Mouse (Mus musculus): ENCODE measurements around the gene Tnxb. TPM values are rescaled to one million over a fixed set of nuclear protein-coding genes. Genes with fewer than 3 reads are reported as not detected.
"Not testable (repeated sequence)": the region's sequence is repeated elsewhere in the genome, so short reads cannot be mapped to it uniquely, and the experiment has no call there.

Gene Tnxb
- polyA plus RNA-seq, 1 experiment from 2014 or later = 0.26 TPM

DNA sequence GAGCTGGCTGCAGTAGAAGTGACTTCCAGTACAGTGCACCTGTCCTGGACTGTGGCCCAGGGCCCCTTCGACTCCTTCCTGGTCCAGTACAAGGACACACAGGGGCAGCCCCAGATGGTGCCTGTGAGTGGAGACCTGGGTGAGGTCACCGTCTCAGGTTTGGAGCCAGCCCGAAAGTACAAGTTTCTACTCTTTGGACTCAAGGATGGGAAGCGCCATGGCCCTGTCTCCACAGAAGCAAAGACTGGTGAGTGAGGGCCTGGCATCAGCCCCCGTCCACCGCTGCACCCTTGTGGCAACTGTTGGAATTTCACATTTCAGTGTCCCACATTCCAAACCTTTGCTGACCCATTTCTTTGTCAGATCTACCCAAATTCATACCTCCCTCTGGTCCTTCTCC, 42.6 kb downstream of the Tnxb start:
- WGBS = 42% methylated on average over 6 of the region's 6 CpGs
- Histone ChIP-seq H3K9me3 (replicated peaks; ENCODE audit: low read length) (no peaks in the 10 kb centered on the region), H3K4me3 (replicated peaks; ENCODE audit: low read depth, low read length) (no peak overlapping the region), H3K27ac (no peak overlapping the region), H3K9ac (ENCODE audit: low read depth, low read length) (no peak overlapping the region), H3K36me3 (ENCODE audit: insufficient read depth, low read length) (no peaks in the 10 kb centered on the region), H3K4me2 (ENCODE audit: low read length) (no peak overlapping the region), H3K27me3 (ENCODE audit: insufficient read depth, low read length) (no peaks in the 10 kb centered on the region), H3K4me1 (replicated peaks; ENCODE audit: insufficient read depth, low read length) (no peaks in the 10 kb centered on the region)
- peak; percentile 71 for TF ChIP-seq CTCF (IDR thresholded peaks at IDR 0.05; ENCODE audit: low read depth)
- DNase-seq (ENCODE audit: low spot score) (peak; percentile 73), ATAC-seq (replicated peaks; ENCODE audit: low FRiP score, low read depth) (peak; percentile 31; the same call in 1 of the 2 replicates)

GRCm38 (mm10) chr17:34714181-34714907, 44.0 kb downstream of the Tnxb start:
- H3K9me3 ChIP-seq (replicated peaks; ENCODE audit: low read length); H3K27me3 ChIP-seq (ENCODE audit: insufficient read depth, low read length); ATAC-seq (replicated peaks; ENCODE audit: low FRiP score, low read depth); H3K4me3 ChIP-seq (replicated peaks; ENCODE audit: low read depth, low read length); H3K36me3 ChIP-seq (ENCODE audit: insufficient read depth, low read length); H3K4me1 ChIP-seq (replicated peaks; ENCODE audit: insufficient read depth, low read length); H3K4me2 ChIP-seq (ENCODE audit: low read length); H3K9ac ChIP-seq (ENCODE audit: low read depth, low read length); DNase-seq (ENCODE audit: low spot score); H3K27ac ChIP-seq: not testable (repeated sequence)
- WGBS = 72% methylated on average over 9 of the region's 9 CpGs

DNA sequence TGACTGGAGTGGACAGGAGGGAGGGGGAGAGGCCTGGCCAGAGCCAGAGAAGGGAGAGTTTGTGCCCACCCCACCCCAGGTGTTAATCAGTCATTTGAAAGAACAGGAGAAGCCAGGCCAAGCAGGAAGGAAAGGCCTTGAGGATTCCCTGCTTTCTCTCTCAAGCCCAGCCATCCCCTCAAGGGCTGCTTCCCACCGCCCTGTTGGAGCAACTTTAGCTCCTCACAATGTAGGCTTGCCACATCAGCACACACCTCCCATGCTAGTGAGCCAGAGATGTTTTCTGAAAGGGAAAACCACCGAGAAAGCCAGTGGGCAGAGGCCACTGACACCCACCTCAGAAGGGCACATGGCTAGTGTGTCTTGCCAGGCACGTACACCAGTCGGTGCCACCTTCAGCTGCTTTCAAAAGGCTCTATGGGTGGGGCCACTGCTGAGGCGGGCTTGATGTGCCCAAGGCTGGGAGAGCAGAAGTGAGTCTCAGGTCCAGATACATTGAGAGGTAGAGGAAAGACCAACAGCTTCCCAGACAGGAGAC, 44.6 kb downstream of the Tnxb start:
- not testable (repeated sequence) for DNase-seq (ENCODE audit: low spot score); H3K9ac ChIP-seq (ENCODE audit: low read depth, low read length); ATAC-seq (replicated peaks; ENCODE audit: low FRiP score, low read depth); H3K27me3 ChIP-seq (ENCODE audit: insufficient read depth, low read length); H3K27ac ChIP-seq; H3K4me2 ChIP-seq (ENCODE audit: low read length); H3K4me3 ChIP-seq (replicated peaks; ENCODE audit: low read depth, low read length); H3K36me3 ChIP-seq (ENCODE audit: insufficient read depth, low read length); H3K9me3 ChIP-seq (replicated peaks; ENCODE audit: low read length); H3K4me1 ChIP-seq (replicated peaks; ENCODE audit: insufficient read depth, low read length)
- WGBS = 80% methylated on average over 5 of the region's 5 CpGs

DNA sequence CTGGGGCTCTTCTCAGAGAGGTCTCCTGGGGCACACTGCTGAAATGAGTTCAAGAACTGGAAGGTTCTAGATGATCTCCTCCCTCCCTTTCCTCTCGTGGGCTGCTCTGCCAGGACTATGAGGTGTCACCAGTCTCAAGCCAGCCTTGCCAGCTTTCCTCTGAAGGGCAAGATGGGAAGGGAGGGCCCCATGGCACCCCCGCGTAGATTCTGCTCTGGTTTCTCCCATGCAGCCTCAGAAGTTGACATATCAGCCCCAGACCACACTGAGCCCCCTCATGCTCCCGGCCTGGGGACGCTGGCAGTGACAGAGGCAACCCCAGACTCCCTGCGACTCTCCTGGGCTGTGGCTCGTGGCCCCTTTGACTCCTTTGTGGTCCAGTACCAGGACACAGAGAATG, 45.1 kb downstream of the Tnxb start:
- not testable (repeated sequence) for H3K27ac ChIP-seq; ATAC-seq (replicated peaks; ENCODE audit: low FRiP score, low read depth); H3K4me1 ChIP-seq (replicated peaks; ENCODE audit: insufficient read depth, low read length); H3K27me3 ChIP-seq (ENCODE audit: insufficient read depth, low read length); H3K9ac ChIP-seq (ENCODE audit: low read depth, low read length); H3K4me2 ChIP-seq (ENCODE audit: low read length); H3K36me3 ChIP-seq (ENCODE audit: insufficient read depth, low read length); H3K9me3 ChIP-seq (replicated peaks; ENCODE audit: low read length); DNase-seq (ENCODE audit: low spot score); H3K4me3 ChIP-seq (replicated peaks; ENCODE audit: low read depth, low read length)
- WGBS = 88% methylated on average over 6 of the region's 7 CpGs

GRCm38 (mm10) chr17:34716247-34716646, 45.9 kb downstream of the Tnxb start:
- H3K4me3 ChIP-seq (replicated peaks; ENCODE audit: low read depth, low read length) = no peak overlapping the region
- 86% methylated on average over 15 of the region's 15 CpGs for WGBS
- H3K27ac ChIP-seq = no peak overlapping the region
- ATAC-seq (replicated peaks; ENCODE audit: low FRiP score, low read depth) = no peak
- no peaks in the 10 kb centered on the region for H3K36me3 ChIP-seq (ENCODE audit: insufficient read depth, low read length)
- no peaks in the 10 kb centered on the region for H3K27me3 ChIP-seq (ENCODE audit: insufficient read depth, low read length)
- no peak overlapping the region for H3K4me2 ChIP-seq (ENCODE audit: low read length)
- TF ChIP-seq CTCF (IDR thresholded peaks at IDR 0.05; ENCODE audit: low read depth) = no peak
- H3K4me1 ChIP-seq (replicated peaks; ENCODE audit: insufficient read depth, low read length) = no peaks in the 10 kb centered on the region
- no peak overlapping the region for H3K9ac ChIP-seq (ENCODE audit: low read depth, low read length)
- H3K9me3 ChIP-seq (replicated peaks; ENCODE audit: low read length) = no peaks in the 10 kb centered on the region
- DNase-seq (ENCODE audit: low spot score) = no peak

- ATAC-seq (replicated peaks; ENCODE audit: low FRiP score, low read depth) = no peak
- no peak overlapping the region for H3K9ac ChIP-seq (ENCODE audit: low read depth, low read length)
- no peak overlapping the region for H3K4me2 ChIP-seq (ENCODE audit: low read length)
- no peaks in the 10 kb centered on the region for H3K36me3 ChIP-seq (ENCODE audit: insufficient read depth, low read length)
- no peak overlapping the region for H3K4me3 ChIP-seq (replicated peaks; ENCODE audit: low read depth, low read length)
- H3K27ac ChIP-seq = no peak overlapping the region
- H3K9me3 ChIP-seq (replicated peaks; ENCODE audit: low read length) = no peaks in the 10 kb centered on the region
- DNase-seq (ENCODE audit: low spot score) = no peak
- TF ChIP-seq CTCF (IDR thresholded peaks at IDR 0.05; ENCODE audit: low read depth) = no peak
- H3K4me1 ChIP-seq (replicated peaks; ENCODE audit: insufficient read depth, low read length) = no peaks in the 10 kb centered on the region
- 78% methylated on average over 11 of the region's 11 CpGs for WGBS
- no peaks in the 10 kb centered on the region for H3K27me3 ChIP-seq (ENCODE audit: insufficient read depth, low read length)
Measured at GRCm38 (mm10) chr17:34717401-34717800, 47.1 kb downstream of the Tnxb start.

DNA sequence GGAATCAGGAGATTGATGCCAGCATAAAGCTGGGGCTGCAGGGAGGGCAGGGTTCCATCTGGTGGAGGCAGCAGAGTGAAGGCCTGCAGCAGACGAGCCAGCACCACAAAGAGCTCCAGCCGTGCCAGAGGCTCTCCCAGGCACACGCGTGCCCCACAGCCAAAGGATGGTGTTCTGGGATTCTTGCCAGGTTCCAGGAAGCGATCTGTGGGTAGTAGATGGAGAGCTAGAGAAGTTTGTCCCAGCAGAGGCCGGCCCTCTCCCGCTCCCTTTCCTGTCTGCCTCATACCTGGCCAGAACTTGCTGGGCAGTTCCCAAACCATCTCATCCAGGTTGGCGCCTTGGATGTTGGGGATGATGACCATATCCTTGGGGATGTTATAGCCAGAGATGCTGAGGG, 49.6 kb downstream of the Tnxb start:
- not testable (repeated sequence) for H3K4me1 ChIP-seq (replicated peaks; ENCODE audit: insufficient read depth, low read length); H3K4me2 ChIP-seq (ENCODE audit: low read length); H3K27ac ChIP-seq; H3K36me3 ChIP-seq (ENCODE audit: insufficient read depth, low read length); ATAC-seq (replicated peaks; ENCODE audit: low FRiP score, low read depth); DNase-seq (ENCODE audit: low spot score); H3K9me3 ChIP-seq (replicated peaks; ENCODE audit: low read length); H3K27me3 ChIP-seq (ENCODE audit: insufficient read depth, low read length); H3K4me3 ChIP-seq (replicated peaks; ENCODE audit: low read depth, low read length); H3K9ac ChIP-seq (ENCODE audit: low read depth, low read length)
- 81% methylated on average over 7 of the region's 8 CpGs for WGBS

GRCm38 (mm10) chr17:34722238-34722637, 51.9 kb downstream of the Tnxb start:
- DNase-seq (ENCODE audit: low spot score); H3K4me1 ChIP-seq (replicated peaks; ENCODE audit: insufficient read depth, low read length); H3K27ac ChIP-seq; H3K9me3 ChIP-seq (replicated peaks; ENCODE audit: low read length); H3K4me2 ChIP-seq (ENCODE audit: low read length); H3K4me3 ChIP-seq (replicated peaks; ENCODE audit: low read depth, low read length); H3K27me3 ChIP-seq (ENCODE audit: insufficient read depth, low read length); H3K9ac ChIP-seq (ENCODE audit: low read depth, low read length); ATAC-seq (replicated peaks; ENCODE audit: low FRiP score, low read depth); H3K36me3 ChIP-seq (ENCODE audit: insufficient read depth, low read length): not testable (repeated sequence)
- 85% methylated on average over 1 of the region's 4 CpGs for WGBS

Measured in kidney, postnatal 0 days (tissue).